Comparison of ENCODE assay signal across 16 mouse cellular contexts in genomic region chr4:155063895-155064294, GRCm38 (mm10). TPM values are rescaled to one million over a fixed set of nuclear protein-coding genes. Genes with fewer than 3 reads are reported as not detected.
DNase-seq lines count a peak whose midpoint lies in the region; ATAC-seq and TF ChIP-seq lines count a peak whose summit lies in the region.
"Had no signal": no experiment of that assay in that cellular context is flagged by ENCODE, and none has a peak within 500 bp of the region (broad histone marks: within the 10 kb centered on the region; RNA-seq: fewer than 3 reads in every experiment).

No protein-coding gene starts in this region.

- no peaks in the 10 kb centered on the region for H3K9me3 ChIP-seq in heart, embryonic 15.5 days (replicated peaks)
- H3K9me3 ChIP-seq in E14TG2a.4 (ENCODE audit: low read length): no peaks in the 10 kb centered on the region
- H3K9me3 ChIP-seq in intestine, embryonic 15.5 days: no peaks in the 10 kb centered on the region
- no peaks in the 10 kb centered on the region for H3K9me3 ChIP-seq in lung, postnatal 0 days (ENCODE audit: low read length)
- H3K9me3 ChIP-seq: liver, embryonic 12.5 days had no signal

- TF ChIP-seq CTCF in E14TG2a.4 (conservative IDR thresholded peaks at IDR 0.05; ENCODE audit: low read length): no peak
- no peak for TF ChIP-seq CTCF in lung, postnatal 0 days (IDR thresholded peaks at IDR 0.05)

- peaks cover 6% of the 10 kb centered on the region; the same call in 1 of the 2 replicates for H3K36me3 ChIP-seq in heart, embryonic 15.5 days
- H3K36me3 ChIP-seq in E14TG2a.4 (ENCODE audit: insufficient read depth, low read length): peaks cover 13% of the 10 kb centered on the region
- no peaks in the 10 kb centered on the region for H3K36me3 ChIP-seq in intestine, embryonic 15.5 days
- H3K36me3 ChIP-seq in lung, postnatal 0 days (ENCODE audit: insufficient read depth, low read length): no peaks in the 10 kb centered on the region

- no peak overlapping the region for H3K9ac ChIP-seq in heart, embryonic 15.5 days
- peak overlapping the region; percentile 53 for H3K9ac ChIP-seq in intestine, embryonic 15.5 days
- H3K9ac ChIP-seq in lung, postnatal 0 days (replicated peaks; ENCODE audit: low read depth): no peak overlapping the region
- H3K9ac ChIP-seq: liver, embryonic 12.5 days had no signal

- no peak overlapping the region; the same call in 1 of the 2 replicates for H3K4me2 ChIP-seq in heart, embryonic 15.5 days
- peak overlapping the region; percentile 55 for H3K4me2 ChIP-seq in intestine, embryonic 15.5 days (replicated peaks)
- peak overlapping the region; percentile 42 for H3K4me2 ChIP-seq in lung, postnatal 0 days (replicated peaks; ENCODE audit: low read depth, low read length)
- H3K4me2 ChIP-seq: liver, embryonic 12.5 days had no signal

- no peak for DNase-seq in heart, postnatal 25 days (ENCODE audit: low spot score)
- peak; percentile 84 for DNase-seq in lung, postnatal 0 days (ENCODE audit: low spot score)
- no peak for DNase-seq in left cerebral cortex, postnatal 36 days (ENCODE audit: low spot score in 2 of 2)
- DNase-seq in heart, postnatal 36 days: no peak
- no peak for DNase-seq in embryo, embryonic 9.5 days (ENCODE audit: extremely low spot score)
- DNase-seq: adrenal gland, postnatal 36 days; B cell, adult 2 months; cerebellum, adult 9-11 months; heart, adult 11 months; midbrain, embryonic 14.5 days; thymus, postnatal 36 days had no signal

- 46% methylated on average over 3 of the region's 3 CpGs for whole genome bisulfite sequencing in heart, embryonic 15.5 days
- WGBS in intestine, embryonic 15.5 days: 17% methylated on average over 3 of the region's 3 CpGs
- WGBS in lung, postnatal 0 days: 18% methylated on average over 3 of the region's 3 CpGs

- intact Hi-C loops in heart, postnatal 25 days (cut with DNase I): loop anchor here (2.0 kb wide), 2 partner anchors 83 to 183 kb away; no protein-coding TSS in a partner anchor
- intact Hi-C loops in left cerebral cortex, postnatal 36 days (cut with DNase I): no loop called here
- intact Hi-C loops in heart, postnatal 36 days (cut with DNase I): loop anchor here (2.0 to 5.0 kb wide), 2 partner anchors 77 to 227 kb away; partner anchors contain the start of gene Ttc34

- H3K4me1 ChIP-seq in heart, embryonic 15.5 days (replicated peaks): peaks cover 20% of the 10 kb centered on the region
- peaks cover 54% of the 10 kb centered on the region for H3K4me1 ChIP-seq in E14TG2a.4 (replicated peaks; ENCODE audit: low read depth, low read length)
- H3K4me1 ChIP-seq in intestine, embryonic 15.5 days (replicated peaks): peaks cover 14% of the 10 kb centered on the region; the same call in 1 of the 2 replicates
- peaks cover 6% of the 10 kb centered on the region for H3K4me1 ChIP-seq in lung, postnatal 0 days (ENCODE audit: insufficient read depth, low read depth, low read length)

- H3K27me3 ChIP-seq in heart, embryonic 15.5 days: peaks cover 7% of the 10 kb centered on the region
- H3K27me3 ChIP-seq in E14TG2a.4 (ENCODE audit: insufficient read depth, low read length): no peaks in the 10 kb centered on the region
- no peaks in the 10 kb centered on the region for H3K27me3 ChIP-seq in intestine, embryonic 15.5 days (replicated peaks)
- no peaks in the 10 kb centered on the region for H3K27me3 ChIP-seq in lung, postnatal 0 days (replicated peaks; ENCODE audit: insufficient read depth, low read length)

- H3K4me3 ChIP-seq in heart, embryonic 15.5 days: no peak overlapping the region
- H3K4me3 ChIP-seq in E14TG2a.4 (replicated peaks; ENCODE audit: low read length): peak overlapping the region; percentile 43
- H3K4me3 ChIP-seq in intestine, embryonic 15.5 days (replicated peaks): peak overlapping the region; percentile 31
- H3K4me3 ChIP-seq in lung, postnatal 0 days (ENCODE audit: low read depth, low read length): no peak overlapping the region
- H3K4me3 ChIP-seq: liver, embryonic 12.5 days had no signal

- peak overlapping the region; percentile 25; the same call in 1 of the 2 replicates for H3K27ac ChIP-seq in heart, embryonic 15.5 days
- H3K27ac ChIP-seq in intestine, embryonic 15.5 days: peak overlapping the region; percentile 93
- H3K27ac ChIP-seq in lung, postnatal 0 days (ENCODE audit: low read length): peak overlapping the region; percentile 72
- H3K27ac ChIP-seq: liver, embryonic 12.5 days had no signal

- TF ChIP-seq EP300 in lung, postnatal 0 days (IDR thresholded peaks at IDR 0.05): no peak

- ATAC-seq in heart, embryonic 15.5 days (replicated peaks; ENCODE audit: insufficient number of reproducible peaks, insufficient read depth, low FRiP score, low read depth): no peak
- peak; percentile 79 for ATAC-seq in intestine, embryonic 15.5 days
- peak; percentile 54 for ATAC-seq in lung, postnatal 0 days
- ATAC-seq: inflammation-experienced regulatory T-cells, adult 6 months; liver, embryonic 12.5 days had no signal

RNA-seq across cellular contexts. Expression of gene Pex10, which starts 2.9 kb away (rescaled TPM):
- polyA plus RNA-seq in heart, embryonic 15.5 days (2015; fragmentation: Nextera tagmentation; extraction: Ambion mirVana): 16.3 and 18.6 TPM in 2 replicates
- 10 to 100 TPM; 23.9 to 25.7 TPM for total RNA-seq in heart, postnatal 25 days (2021)
- 23.3 and 26.0 TPM in 2 replicates for polyA plus RNA-seq in intestine, embryonic 15.5 days (2015; fragmentation: Nextera tagmentation; extraction: Ambion mirVana)
- 17.5 and 19.4 TPM in 2 replicates for polyA plus RNA-seq in lung, postnatal 0 days (2015; fragmentation: Nextera tagmentation; extraction: Ambion mirVana)
- total RNA-seq in left cerebral cortex, postnatal 36 days (2021): 10 to 100 TPM; 17.4 to 19.5 TPM
- total RNA-seq in heart, postnatal 36 days (2021): 10 to 100 TPM; 19.4 to 23.1 TPM

RNA-seq across cellular contexts. Expression of gene Plch2, which starts 7.3 kb away (rescaled TPM):
- 0.43 and 2.4 TPM in 2 replicates for polyA plus RNA-seq in heart, embryonic 15.5 days (2015; fragmentation: Nextera tagmentation; extraction: Ambion mirVana)
- total RNA-seq in heart, postnatal 25 days (2021): under 1 TPM in 1 of 2 experiments, not detected in 1; 0.08 TPM
- polyA plus RNA-seq in intestine, embryonic 15.5 days (2015; fragmentation: Nextera tagmentation; extraction: Ambion mirVana): 19.9 and 21.2 TPM in 2 replicates
- 4.6 and 5.5 TPM in 2 replicates for polyA plus RNA-seq in lung, postnatal 0 days (2015; fragmentation: Nextera tagmentation; extraction: Ambion mirVana)
- 10 to 100 TPM; 63.2 to 92.6 TPM for total RNA-seq in left cerebral cortex, postnatal 36 days (2021)
- total RNA-seq in heart, postnatal 36 days (2021): not detected
- polyA plus RNA-seq: inflammation-experienced regulatory T-cells, adult 6 months had no signal

RNA-seq across cellular contexts. Expression of gene Rer1, which starts 22.3 kb away (rescaled TPM):
- polyA plus RNA-seq in heart, embryonic 15.5 days (2015; fragmentation: Nextera tagmentation; extraction: Ambion mirVana): 117 and 120 TPM in 2 replicates
- total RNA-seq in heart, postnatal 25 days (2021): 10 to 100 TPM; 66.1 to 68.7 TPM
- 194 and 205 TPM in 2 replicates for polyA plus RNA-seq in intestine, embryonic 15.5 days (2015; fragmentation: Nextera tagmentation; extraction: Ambion mirVana)
- polyA plus RNA-seq in lung, postnatal 0 days (2015; fragmentation: Nextera tagmentation; extraction: Ambion mirVana): 156 and 157 TPM in 2 replicates
- total RNA-seq in left cerebral cortex, postnatal 36 days (2021): 10 to 100 TPM; 65.6 to 67.3 TPM
- 10 to 100 TPM; 67.0 to 72.9 TPM for total RNA-seq in heart, postnatal 36 days (2021)

RNA-seq across cellular contexts. Expression of gene Morn1, which starts 22.5 kb away (rescaled TPM):
- polyA plus RNA-seq in heart, embryonic 15.5 days (2015; fragmentation: Nextera tagmentation; extraction: Ambion mirVana): 1.9 and 2.5 TPM in 2 replicates
- total RNA-seq in heart, postnatal 25 days (2021): 1 to 10 TPM; 1.1 to 1.3 TPM
- polyA plus RNA-seq in intestine, embryonic 15.5 days (2015; fragmentation: Nextera tagmentation; extraction: Ambion mirVana): 3.0 and 3.9 TPM in 2 replicates
- 6.2 and 9.4 TPM in 2 replicates for polyA plus RNA-seq in lung, postnatal 0 days (2015; fragmentation: Nextera tagmentation; extraction: Ambion mirVana)
- total RNA-seq in left cerebral cortex, postnatal 36 days (2021): 10 to 100 TPM in 1 of 2 experiments, 1 to 10 TPM in 1; 8.4 to 11.6 TPM
- 1 to 10 TPM in 1 of 2 experiments, under 1 TPM in 1; 0.89 to 1.7 TPM for total RNA-seq in heart, postnatal 36 days (2021)

Comparison
In these comparisons a context has a peak if more than half of its experiments do, and no peak if none do; other contexts are left out.
1. H3K27ac ChIP-seq: peak in every context shown above with its lines; median percentile 93 in intestine, embryonic 15.5 days; 72 in lung, postnatal 0 days; 25 in heart, embryonic 15.5 days.
2. H3K4me3 ChIP-seq: peak in E14TG2a.4 (single experiment) and intestine, embryonic 15.5 days (single experiment); none in heart, embryonic 15.5 days (single experiment) and lung, postnatal 0 days (single experiment).
3. RNA of gene Plch2, which starts 7.3 kb away (total RNA-seq): 63.2 to 92.6 TPM in left cerebral cortex, postnatal 36 days; 0.08 TPM in heart, postnatal 25 days and not detected in heart, postnatal 36 days; every median in the first group is over 10 times any median in the second.